Mouse (Mus musculus) Patski (cell line): ENCODE results near the gene Cbx1. TPM values are rescaled to one million over a fixed set of nuclear protein-coding genes. Genes with fewer than 3 reads are reported as not detected.

Experiments
- ATAC-seq: fragments of 100-300 bp; one replicate; pipeline ENCODE4 v1.8.0; 2021
- CTCF ChIA-PET: fragments of 350-600 bp; sonication (Branson Sonifier 250); formaldehyde crosslinking; loops from one replicate; lab custom pipeline; 2022; ENCODE audit warnings: inconsistent platforms; lab: Charles Lee
- POLR2A ChIA-PET: fragments of 350-600 bp; sonication (Branson Sonifier 250); formaldehyde crosslinking; loops from one replicate; lab custom pipeline; 2022; ENCODE audit warnings: antibody characterized with exemption, inconsistent platforms; lab: Charles Lee
- DNase-seq: peaks from one replicate; pipeline ENCODE4 v3.0.0-alpha.2; 2011; ENCODE audit warnings: low read depth, low spot score
- H3K27me3 ChIP-seq: fragments of 371-371 bp; one replicate; pipeline ENCODE4 v1.5.1; 2021
- CTCF ChIP-seq: fragments of 100-300 bp; IDR thresholded peaks from one replicate; pipeline ENCODE4 v1.5.1; 2021
- in situ Hi-C: fragments of 300-500 bp; cut with MboI; formaldehyde crosslinking; loops from 3 replicates; pipeline ENCODE4 v1.11.1; 2018; ENCODE audit warnings: low pct_unique_long_range_greater_than_20kb, mixed read lengths
- polyA plus RNA-seq: library from polyadenylated mRNA; unstranded; gene quantifications from one replicate; pipeline ENCODE4 v1.2.3, GENCODE M21; 2021

Gene Cbx1
- polyA plus RNA-seq, 1 experiment from 2014 or later: 111 TPM

GRCm38 (mm10) chr11:96822675-96823470 lies 33.9 kb downstream of the Cbx1 start:
- TF ChIP-seq CTCF: no peak
- ChIA-PET CTCF (no interaction called here), POLR2A (interaction anchor here (1.5 to 1.6 kb wide), 2 partner anchors 12 to 39 kb away, joined by 4 read pairs; no protein-coding TSS in a partner anchor)
- in situ Hi-C loops: no loop called here
- ATAC-seq (peak; percentile 58), DNase-seq (peak; percentile 83)
- no peaks in the 10 kb centered on the region for H3K27me3 ChIP-seq

GRCm38 (mm10) chr11:96823471-96823837 lies 34.5 kb downstream of the Cbx1 start:
- CTCF ChIA-PET: interaction anchor here (0.7 kb wide), 1 partner anchor 37 kb away, joined by 3 read pairs; no protein-coding TSS in a partner anchor
- in situ Hi-C loops: no loop called here
- no peak for DNase-seq

GRCm38 (mm10) chr11:96823880-96824782 lies 35.2 kb downstream of the Cbx1 start:
- ATAC-seq: peak; percentile 77
- ChIA-PET CTCF (interaction anchor here (0.7 to 1.6 kb wide), 2 partner anchors 13 to 37 kb away, joined by 3 read pairs; no protein-coding TSS in a partner anchor), POLR2A (interaction anchor here (0.7 to 1.4 kb wide), 5 partner anchors 10 to 36 kb away, joined by 3 to 4 read pairs (median 3); no protein-coding TSS in a partner anchor)
- TF ChIP-seq CTCF: no peak
- in situ Hi-C loops: no loop called here
- no peaks in the 10 kb centered on the region for H3K27me3 ChIP-seq
- peak; percentile 83 for DNase-seq

More at GRCm38 (mm10) chr11:96823471-96823837, 34.5 kb downstream of the Cbx1 start:
- no peak for TF ChIP-seq CTCF
- H3K27me3 ChIP-seq: no peaks in the 10 kb centered on the region
- ATAC-seq: no peak
- POLR2A ChIA-PET: interaction anchor here (0.8 to 1.4 kb wide), 3 partner anchors 11 to 21 kb away, joined by 3 read pairs; no protein-coding TSS in a partner anchor

GRCm38 (mm10) chr11:96824783-96825495 lies 36.0 kb downstream of the Cbx1 start:
- no peak for DNase-seq
- no peaks in the 10 kb centered on the region for H3K27me3 ChIP-seq
- ATAC-seq: no peak
- in situ Hi-C loops: no loop called here
- TF ChIP-seq CTCF: no peak
- POLR2A ChIA-PET: interaction anchor here (0.7 to 1.4 kb wide), 3 partner anchors 10 to 35 kb away, joined by 3 to 4 read pairs (median 3); no protein-coding TSS in a partner anchor
- CTCF ChIA-PET: interaction anchor here (1.0 to 1.6 kb wide), 2 partner anchors 12 to 16 kb away, joined by 3 read pairs; no protein-coding TSS in a partner anchor

- CTCF ChIA-PET: interaction anchor here (1.1 kb wide), 2 partner anchors 25 to 29 kb away, joined by 3 read pairs; no protein-coding TSS in a partner anchor
- no peaks in the 10 kb centered on the region for H3K27me3 ChIP-seq
- DNase-seq: no peak
- POLR2A ChIA-PET: interaction anchor here (1.2 kb wide), 1 partner anchor 9 kb away, joined by 4 read pairs; no protein-coding TSS in a partner anchor
- TF ChIP-seq CTCF: no peak
- in situ Hi-C loops: no loop called here
- no peak for ATAC-seq
Observed at GRCm38 (mm10) chr11:96826481-96826880, 37.6 kb downstream of the Cbx1 start.

DNA sequence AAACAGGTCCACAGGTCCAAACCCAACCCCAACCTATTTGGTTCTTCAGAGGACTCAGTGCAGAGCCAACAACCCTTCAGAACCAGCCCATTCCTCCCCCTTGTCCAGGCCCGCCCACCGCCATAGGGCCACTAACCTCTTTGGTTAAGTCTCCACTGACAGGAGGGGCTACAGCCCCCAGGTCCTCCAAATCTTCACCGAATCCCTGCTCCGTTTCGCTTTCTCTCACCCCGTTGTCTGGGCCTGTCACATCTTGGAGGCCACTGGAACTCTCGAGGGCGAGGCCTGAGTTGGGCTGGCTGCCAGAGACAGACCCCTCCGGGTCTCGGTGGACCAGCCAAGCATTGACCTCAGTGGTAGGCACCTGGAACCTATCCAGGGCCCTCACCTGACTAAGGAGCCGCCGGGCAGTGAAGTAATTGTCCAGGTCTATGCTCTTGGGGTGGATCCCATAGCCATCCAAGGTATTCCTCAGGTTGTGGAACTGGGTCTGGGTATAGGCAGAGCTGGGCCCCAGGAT lies 38.2 kb downstream of the Cbx1 start:
- DNase-seq (no peak), ATAC-seq (no peak)
- no peaks in the 10 kb centered on the region for H3K27me3 ChIP-seq
- POLR2A ChIA-PET: no interaction called here
- TF ChIP-seq CTCF: no peak
- in situ Hi-C loops: no loop called here
- CTCF ChIA-PET: interaction anchor here (1.1 to 1.2 kb wide), 3 partner anchors 10 to 30 kb away, joined by 3 to 4 read pairs (median 3); no protein-coding TSS in a partner anchor

DNA sequence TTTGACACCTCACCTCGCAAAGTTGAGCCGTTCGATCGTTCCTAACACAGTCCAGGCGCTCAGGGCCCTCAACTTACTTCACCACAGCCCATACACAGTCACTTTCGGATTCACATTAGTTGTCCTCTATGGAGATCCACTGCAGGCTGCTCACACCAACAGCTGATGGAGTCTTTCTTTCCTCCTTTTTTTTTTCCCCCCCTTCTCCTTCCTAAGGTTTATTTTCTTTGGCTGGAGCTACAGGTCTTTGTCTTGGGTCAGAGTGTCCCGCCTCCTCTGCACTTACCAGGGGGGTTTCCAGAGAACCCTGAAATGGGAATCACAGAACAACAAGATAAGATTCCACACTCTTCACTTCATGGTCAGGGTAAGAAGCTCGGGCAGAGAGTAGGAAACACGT lies 39.0 kb downstream of the Cbx1 start:
- ChIA-PET CTCF (interaction anchor here (1.1 to 1.2 kb wide), 2 partner anchors 9 to 118 kb away, joined by 3 to 4 read pairs; no protein-coding TSS in a partner anchor), POLR2A (interaction anchor here (0.5 kb wide), 1 partner anchor 574 kb away, joined by 3 read pairs; no protein-coding TSS in a partner anchor)
- in situ Hi-C loops: no loop called here
- DNase-seq (no peak), ATAC-seq (no peak)
- no peak for TF ChIP-seq CTCF
- H3K27me3 ChIP-seq: no peaks in the 10 kb centered on the region

- H3K27me3 ChIP-seq: no peaks in the 10 kb centered on the region
- POLR2A ChIA-PET: interaction anchor here (0.9 to 1.4 kb wide), 3 partner anchors 19 to 86 kb away, joined by 3 read pairs; no protein-coding TSS in a partner anchor
- in situ Hi-C loops: no loop called here
- ATAC-seq (no peak), DNase-seq (no peak)
- TF ChIP-seq CTCF: no peak
- CTCF ChIA-PET: interaction anchor here (1.3 kb wide), 1 partner anchor 13 kb away, joined by 3 read pairs; no protein-coding TSS in a partner anchor
Observed at GRCm38 (mm10) chr11:96828881-96829280, 40.0 kb downstream of the Cbx1 start.

- ChIA-PET CTCF (interaction anchor here (1.3 to 1.6 kb wide), 3 partner anchors 13 to 33 kb away, joined by 3 to 5 read pairs (median 4); no protein-coding TSS in a partner anchor), POLR2A (interaction anchor here (0.9 to 1.4 kb wide), 3 partner anchors 20 to 86 kb away, joined by 3 read pairs; no protein-coding TSS in a partner anchor)
- in situ Hi-C loops: no loop called here
- ATAC-seq: peak; percentile 45
- H3K27me3 ChIP-seq: no peaks in the 10 kb centered on the region
- TF ChIP-seq CTCF: no peak
- no peak for DNase-seq
Observed at GRCm38 (mm10) chr11:96829403-96829812, 40.5 kb downstream of the Cbx1 start.
